Mouse (Mus musculus): ENCODE measurements around the gene Adgrf1. TPM values are rescaled to one million over a fixed set of nuclear protein-coding genes. Genes with fewer than 3 reads are reported as not detected.
A peak's percentile ranks its signal among the peaks of the same experiment; 100 is the strongest.

The Adgrf1 gene
- total and polyA plus RNA-seq, 3 experiments: not detected

- no peaks in the 10 kb centered on the region for H3K9me3 ChIP-seq (replicated peaks; ENCODE audit: insufficient read depth, low read length)
- H3K4me3 ChIP-seq (ENCODE audit: control insufficient read depth in 1 of 2, insufficient read depth in 1 of 2, low read depth in 2 of 2, low read length in 2 of 2): no peak overlapping the region
- H3K9ac ChIP-seq (ENCODE audit: control insufficient read depth, low read depth, low read length, poor library complexity, severe bottlenecking): no peak overlapping the region
- no peak overlapping the region for H3K27ac ChIP-seq (ENCODE audit: control insufficient read depth, low read depth, low read length)
- no peak for TF ChIP-seq GATA1 (IDR thresholded peaks at IDR 0.05; ENCODE audit: low read depth, low read length)
- peak in 1 of 3 experiments; percentile 32; a peak in 1 of 6 replicates for TF ChIP-seq CTCF (IDR thresholded peaks at IDR 0.05 in 2 of 3, conservative IDR thresholded peaks at IDR 0.05 in 1 of 3; ENCODE audit: control insufficient read depth in 1 of 3, insufficient read depth in 1 of 3, low read depth in 2 of 3, low read length in 3 of 3, poor library complexity in 1 of 3, severe bottlenecking in 1 of 3)
- H3K36me3 ChIP-seq (ENCODE audit: control insufficient read depth in 1 of 2, insufficient read depth in 2 of 2, low read length in 2 of 2): no peaks in the 10 kb centered on the region
- no peaks in the 10 kb centered on the region for H3K79me2 ChIP-seq (ENCODE audit: control insufficient read depth, insufficient read depth, low read length, poor library complexity)
- no peaks in the 10 kb centered on the region for H3K27me3 ChIP-seq (ENCODE audit: control insufficient read depth in 1 of 2, insufficient read depth in 2 of 2, low read length in 2 of 2)
- DNase-seq (ENCODE audit: low read depth, low spot score): peak; percentile 12
- H3K4me1 ChIP-seq (ENCODE audit: control insufficient read depth in 1 of 2, insufficient read depth in 2 of 2, low read length in 2 of 2): no peaks in the 10 kb centered on the region
These were observed 40.3 kb upstream of the Adgrf1 start for GRCm38 (mm10) chr17:43229621-43230513.

- no peak for DNase-seq (ENCODE audit: low read depth, low spot score)
These were observed 39.3 kb upstream of the Adgrf1 start for GRCm38 (mm10) chr17:43230821-43231220.

GRCm38 (mm10) chr17:43232769-43233168 lies 37.4 kb upstream of the Adgrf1 start:
- Histone ChIP-seq H3K36me3 (ENCODE audit: control insufficient read depth in 1 of 2, insufficient read depth in 2 of 2, low read length in 2 of 2) (no peaks in the 10 kb centered on the region), H3K27me3 (ENCODE audit: control insufficient read depth in 1 of 2, insufficient read depth in 2 of 2, low read length in 2 of 2) (no peaks in the 10 kb centered on the region), H3K4me1 (ENCODE audit: control insufficient read depth in 1 of 2, insufficient read depth in 2 of 2, low read length in 2 of 2) (no peaks in the 10 kb centered on the region), H3K9me3 (replicated peaks; ENCODE audit: insufficient read depth, low read length) (no peaks in the 10 kb centered on the region), H3K9ac (ENCODE audit: control insufficient read depth, low read depth, low read length, poor library complexity, severe bottlenecking) (no peak overlapping the region), H3K4me3 (ENCODE audit: control insufficient read depth in 1 of 2, insufficient read depth in 1 of 2, low read depth in 2 of 2, low read length in 2 of 2) (no peak overlapping the region), H3K27ac (ENCODE audit: control insufficient read depth, low read depth, low read length) (no peak overlapping the region), H3K79me2 (ENCODE audit: control insufficient read depth, insufficient read depth, low read length, poor library complexity) (no peaks in the 10 kb centered on the region)
- no peak for DNase-seq (ENCODE audit: low read depth, low spot score)
- TF ChIP-seq KAT2A (conservative IDR thresholded peaks at IDR 0.05; ENCODE audit: low read depth, low read length) (no peak), CTCF (IDR thresholded peaks at IDR 0.05 in 2 of 3, conservative IDR thresholded peaks at IDR 0.05 in 1 of 3; ENCODE audit: control insufficient read depth in 1 of 3, insufficient read depth in 1 of 3, low read depth in 2 of 3, low read length in 3 of 3, poor library complexity in 1 of 3, severe bottlenecking in 1 of 3) (no peak), UBTF (IDR thresholded peaks at IDR 0.05; ENCODE audit: borderline replicate concordance, insufficient read depth, low read depth, low read length) (no peak), POLR2A (IDR thresholded peaks at IDR 0.05; ENCODE audit: control insufficient read depth in 1 of 2, insufficient read depth in 1 of 2, low read depth in 1 of 2, low read length in 2 of 2, poor library complexity in 1 of 2) (no peak), MYC (IDR thresholded peaks at IDR 0.05; ENCODE audit: low read depth, low read length) (no peak), TCF12 (IDR thresholded peaks at IDR 0.05; ENCODE audit: low read depth, low read length) (no peak), GABPA (IDR thresholded peaks at IDR 0.05; ENCODE audit: low read depth, low read length) (no peak), CHD1 (IDR thresholded peaks at IDR 0.05; ENCODE audit: low read depth, low read length) (no peak), USF1 (IDR thresholded peaks at IDR 0.05; ENCODE audit: low read depth, low read length) (no peak), E2F4 (IDR thresholded peaks at IDR 0.05; ENCODE audit: borderline replicate concordance, low read depth, low read length) (no peak), ZNF384 (IDR thresholded peaks at IDR 0.05; ENCODE audit: low read depth, low read length) (no peak), ELF1 (IDR thresholded peaks at IDR 0.05; ENCODE audit: low read depth, low read length) (no peak), ZC3H11A (IDR thresholded peaks at IDR 0.05; ENCODE audit: low read depth, low read length) (no peak), ZMIZ1 (IDR thresholded peaks at IDR 0.05; ENCODE audit: low read depth, low read length) (no peak), TAL1 (IDR thresholded peaks at IDR 0.05; ENCODE audit: low read length) (no peak), NRF1 (IDR thresholded peaks at IDR 0.05; ENCODE audit: insufficient read depth, low read depth, low read length, poor library complexity, severe bottlenecking) (no peak)

More at GRCm38 (mm10) chr17:43230821-43231220, 39.3 kb upstream of the Adgrf1 start:
- no peaks in the 10 kb centered on the region for H3K9me3 ChIP-seq (replicated peaks; ENCODE audit: insufficient read depth, low read length)
- H3K36me3 ChIP-seq (ENCODE audit: control insufficient read depth in 1 of 2, insufficient read depth in 2 of 2, low read length in 2 of 2): no peaks in the 10 kb centered on the region
- no peaks in the 10 kb centered on the region for H3K79me2 ChIP-seq (ENCODE audit: control insufficient read depth, insufficient read depth, low read length, poor library complexity)
- H3K4me1 ChIP-seq (ENCODE audit: control insufficient read depth in 1 of 2, insufficient read depth in 2 of 2, low read length in 2 of 2): no peaks in the 10 kb centered on the region
- H3K9ac ChIP-seq (ENCODE audit: control insufficient read depth, low read depth, low read length, poor library complexity, severe bottlenecking): no peak overlapping the region
- TF ChIP-seq TBP (IDR thresholded peaks at IDR 0.05; ENCODE audit: low read depth, low read length) (no peak), TAL1 (IDR thresholded peaks at IDR 0.05; ENCODE audit: low read length) (no peak), ETS1 (IDR thresholded peaks at IDR 0.05; ENCODE audit: low read depth, low read length) (no peak), ZKSCAN1 (IDR thresholded peaks at IDR 0.05; ENCODE audit: low read depth, low read length) (no peak), TCF12 (IDR thresholded peaks at IDR 0.05; ENCODE audit: low read depth, low read length) (no peak), MAFK (IDR thresholded peaks at IDR 0.05; ENCODE audit: borderline replicate concordance, low read depth, low read length) (no peak), ZC3H11A (IDR thresholded peaks at IDR 0.05; ENCODE audit: low read depth, low read length) (no peak), UBTF (IDR thresholded peaks at IDR 0.05; ENCODE audit: borderline replicate concordance, insufficient read depth, low read depth, low read length) (no peak), ZNF384 (IDR thresholded peaks at IDR 0.05; ENCODE audit: low read depth, low read length) (no peak), ZMIZ1 (IDR thresholded peaks at IDR 0.05; ENCODE audit: low read depth, low read length) (no peak), POLR2AphosphoS5 (IDR thresholded peaks at IDR 0.05; ENCODE audit: borderline replicate concordance, low read depth, low read length) (no peak), MXI1 (IDR thresholded peaks at IDR 0.05; ENCODE audit: low read depth, low read length) (no peak), MEF2A (IDR thresholded peaks at IDR 0.05; ENCODE audit: extremely low read depth, insufficient replicate concordance, low read depth, low read length, poor library complexity, severe bottlenecking) (no peak), MYC (IDR thresholded peaks at IDR 0.05; ENCODE audit: low read depth, low read length) (no peak), POLR2AphosphoS2 (IDR thresholded peaks at IDR 0.05; ENCODE audit: low read length) (no peak), CTCF (IDR thresholded peaks at IDR 0.05 in 2 of 3, conservative IDR thresholded peaks at IDR 0.05 in 1 of 3; ENCODE audit: control insufficient read depth in 1 of 3, insufficient read depth in 1 of 3, low read depth in 2 of 3, low read length in 3 of 3, poor library complexity in 1 of 3, severe bottlenecking in 1 of 3) (no peak)
- no peak overlapping the region for H3K27ac ChIP-seq (ENCODE audit: control insufficient read depth, low read depth, low read length)
- no peaks in the 10 kb centered on the region for H3K27me3 ChIP-seq (ENCODE audit: control insufficient read depth in 1 of 2, insufficient read depth in 2 of 2, low read length in 2 of 2)
- no peak overlapping the region for H3K4me3 ChIP-seq (ENCODE audit: control insufficient read depth in 1 of 2, insufficient read depth in 1 of 2, low read depth in 2 of 2, low read length in 2 of 2)
